Mouse (Mus musculus) forebrain, embryonic 14.5 days (tissue): ENCODE results near the gene Fanca. TPM values are rescaled to one million over a fixed set of nuclear protein-coding genes. Genes with fewer than 3 reads are reported as not detected.
A peak's percentile ranks its signal among the peaks of the same experiment; 100 is the strongest.
"Not testable (repeated sequence)": the region's sequence is repeated elsewhere in the genome, so short reads cannot be mapped to it uniquely, and the experiment has no call there.

Source experiments
- ATAC-seq: fragments of 200-750 bp; cut with Nextera tagmentation; 2 replicates; pipeline ENCODE4 v1.8.0; 2017; ENCODE audit warnings: mild to moderate bottlenecking, moderate library complexity
- DNase-seq: peaks from one replicate; pipeline ENCODE4 v3.0.0-alpha.2; 2015; ENCODE audit warnings: low spot score
- H3K27ac ChIP-seq: fragments of 300-500 bp; sonication (generic); 2 replicates; pipeline ENCODE4 v1.5.1; 2014; ENCODE audit warnings: low read depth, mild to moderate bottlenecking, control low read depth, low read length, moderate library complexity
- H3K27me3 ChIP-seq: fragments of 300-500 bp; sonication (generic); replicated peaks from 2 replicates; pipeline ENCODE4 v1.6.1; 2014; ENCODE audit warnings: low read length, control low read depth, mixed read lengths; ENCODE audit not compliant: control insufficient read depth, insufficient read depth
- H3K36me3 ChIP-seq: fragments of 300-500 bp; sonication (generic); 2 replicates; pipeline ENCODE4 v1.6.1; 2014; ENCODE audit warnings: low read length, control low read depth; ENCODE audit not compliant: control insufficient read depth, insufficient read depth
- H3K4me1 ChIP-seq: fragments of 300-500 bp; sonication (generic); 2 replicates; pipeline ENCODE4 v1.6.1; 2014; ENCODE audit warnings: antibody characterized with exemption, low read length, control low read depth; ENCODE audit not compliant: control insufficient read depth, insufficient read depth
- H3K4me2 ChIP-seq: fragments of 300-500 bp; sonication (generic); 2 replicates; pipeline ENCODE4 v1.6.1; 2014; ENCODE audit warnings: mild to moderate bottlenecking, control low read depth, low read length
- H3K4me3 ChIP-seq: fragments of 300-500 bp; sonication (generic); 2 replicates; pipeline ENCODE4 v1.5.1; 2014; ENCODE audit warnings: low read depth, low read length, control low read depth
- H3K9ac ChIP-seq: fragments of 300-500 bp; sonication (generic); 2 replicates; pipeline ENCODE4 v1.6.1; 2014; ENCODE audit warnings: mild to moderate bottlenecking, low read length, control low read depth, moderate library complexity
- H3K9me3 ChIP-seq: fragments of 300-500 bp; sonication (generic); replicated peaks from 2 replicates; pipeline ENCODE4 v1.6.1; 2016; ENCODE audit warnings: low read length, control low read depth, mixed read lengths; ENCODE audit not compliant: control insufficient read depth
- WGBS: fragments of 180-500 bp; shearing (Covaris S2); extraction: QIAGEN DNeasy Blood & Tissue Kit; methylation state at CpG from one replicate; pipeline ENCODE4 v1.1.7; 2014; 5-methylcytosine and 5-hydroxymethylcytosine counted together
- polyA plus RNA-seq: library from polyadenylated mRNA; unstranded; fragments of >200 nt; fragmentation: Nextera tagmentation; extraction: Ambion mirVana; gene quantifications from 2 replicates; pipeline ENCODE4 v1.2.1, GENCODE M21; 2014

Fanca gene
- polyA plus RNA-seq, 1 experiment from 2014 or later, result 13.7 TPM

DNA sequence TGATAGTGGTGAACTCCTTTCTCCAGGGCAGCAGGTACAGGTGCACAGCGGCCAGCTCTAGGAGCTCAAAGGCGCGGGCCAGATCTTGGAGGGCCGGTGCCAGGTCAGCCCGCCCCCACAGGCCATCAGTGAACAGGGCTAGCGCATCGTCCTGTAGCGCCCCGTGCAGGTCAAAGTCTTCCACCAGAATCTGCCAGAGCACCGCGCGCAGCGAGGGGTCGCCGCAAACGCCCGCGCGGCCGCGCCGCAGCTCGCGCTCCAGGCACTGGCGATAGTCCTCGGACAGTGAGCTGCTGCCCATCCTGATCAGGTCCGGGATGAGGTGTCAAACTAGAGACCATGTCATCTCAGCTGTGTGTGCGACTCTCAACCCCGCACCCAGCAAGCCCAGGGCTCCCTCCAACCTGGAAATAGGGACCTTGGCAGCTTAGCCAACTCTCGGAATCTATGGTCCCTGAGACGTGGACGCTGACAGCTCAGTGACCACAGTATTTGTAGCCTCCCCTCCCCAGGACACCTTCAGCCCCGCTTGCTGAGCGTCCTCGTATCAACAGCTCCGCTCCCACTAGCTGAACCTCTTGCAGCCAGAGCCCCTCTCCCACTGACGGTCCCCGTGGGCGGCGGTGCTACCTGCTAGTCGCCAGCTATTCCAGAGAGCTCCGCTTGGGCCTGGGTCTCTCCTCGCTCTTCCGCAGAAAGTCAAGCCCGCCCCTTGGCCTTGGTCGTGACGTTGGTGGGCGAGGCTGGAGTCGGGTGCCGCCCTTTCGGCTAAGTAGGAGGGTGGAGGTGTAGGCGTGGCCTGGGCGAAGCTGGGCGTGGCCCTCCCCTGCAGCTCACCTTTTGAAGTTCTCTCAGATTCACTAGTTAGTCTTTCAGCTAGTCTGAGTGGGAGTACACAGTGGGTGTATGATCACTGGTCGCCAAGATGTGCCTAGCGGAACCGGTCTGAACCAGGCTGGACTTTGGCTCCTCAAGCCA is 82.6 kb downstream of the Fanca start, which contains the start of gene Spata2l:
Gene Spata2l, minus strand, starts transcription at position 714 of the 978 bp plus-strand sequence.
- 2% methylated on average over 48 of the region's 57 CpGs for WGBS
- ATAC-seq, result peak; percentile 78
- no peak within 1 kb of the TSS for H3K27ac ChIP-seq

DNA sequence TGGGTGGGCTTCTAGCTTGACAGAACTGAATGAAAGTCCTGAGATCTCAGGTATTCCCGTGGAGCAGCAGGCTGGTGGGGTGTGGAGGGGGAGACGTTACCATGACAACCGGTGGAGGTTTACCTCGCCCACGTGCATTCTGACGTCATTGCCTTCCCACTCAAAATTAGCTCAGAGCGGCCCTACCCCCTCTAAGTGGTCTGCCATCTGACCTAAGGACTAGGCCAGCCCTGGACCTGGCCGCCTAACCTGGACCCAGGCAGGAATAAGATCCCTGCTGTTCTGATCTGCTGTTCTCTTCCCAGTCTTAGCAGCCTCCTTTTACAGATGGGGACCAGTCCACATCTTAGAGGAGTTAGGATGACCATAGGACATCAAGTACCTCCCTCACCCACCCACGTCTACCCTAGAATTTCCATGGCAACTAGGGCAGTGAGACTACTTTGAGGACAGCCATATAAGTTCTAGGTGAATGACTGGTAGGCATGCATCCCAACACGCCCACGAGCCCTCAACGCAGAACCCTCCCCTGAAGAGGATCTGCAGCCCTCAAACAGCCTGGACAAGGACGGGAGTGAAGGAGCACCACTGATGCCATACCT is 83.4 kb downstream of the Fanca start:
- Histone ChIP-seq H3K9ac (peak overlapping the region; percentile 56), H3K9me3 (no peaks in the 10 kb centered on the region), H3K4me1 (peaks cover 7% of the 10 kb centered on the region), H3K36me3 (no peaks in the 10 kb centered on the region), H3K27me3 (peaks cover 22% of the 10 kb centered on the region), H3K4me3 (peak overlapping the region; percentile 36), H3K27ac (no peak overlapping the region), H3K4me2 (peak overlapping the region; percentile 68)
- DNase-seq, result peak; percentile 52
- ATAC-seq, result no peak; the same call in 1 of the 2 replicates
- 27% methylated on average over 13 of the region's 13 CpGs for WGBS

More for the DNA sequence above, 82.6 kb downstream of the Fanca start, which contains the start of gene Spata2l:
- Histone ChIP-seq H3K4me3 (peak within 1 kb of the TSS; percentile 36), H3K4me2 (peak within 1 kb of the TSS; percentile 68), H3K9ac (peak within 1 kb of the TSS; percentile 56), H3K36me3 (no peaks in the 10 kb centered on the region), H3K27me3 (peaks cover 22% of the 10 kb centered on the region), H3K4me1 (peaks cover 7% of the 10 kb centered on the region), H3K9me3 (no peaks in the 10 kb centered on the region)
- peak; percentile 73 for DNase-seq

DNA sequence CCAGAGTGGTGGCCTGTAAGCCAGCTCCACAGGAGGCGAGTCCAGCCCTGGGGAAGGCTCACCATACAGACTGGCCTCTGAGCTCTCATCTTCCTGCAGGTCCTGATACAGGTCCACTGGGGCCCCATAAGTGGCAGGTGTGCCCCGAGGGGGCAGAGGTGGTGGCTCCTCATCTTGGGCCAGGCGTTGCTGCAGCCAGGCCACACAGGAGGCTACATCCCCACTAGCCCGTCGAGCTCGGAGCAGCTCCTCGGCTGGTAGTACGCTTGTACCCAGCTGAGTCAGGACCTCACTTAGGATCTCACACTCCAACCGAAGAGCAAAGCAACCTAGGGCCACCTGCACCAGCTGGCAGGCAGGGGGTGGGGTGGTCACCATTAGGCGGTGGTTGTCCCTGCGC is 84.6 kb downstream of the Fanca start:
- H3K4me1 ChIP-seq, result peaks cover 7% of the 10 kb centered on the region

DNA sequence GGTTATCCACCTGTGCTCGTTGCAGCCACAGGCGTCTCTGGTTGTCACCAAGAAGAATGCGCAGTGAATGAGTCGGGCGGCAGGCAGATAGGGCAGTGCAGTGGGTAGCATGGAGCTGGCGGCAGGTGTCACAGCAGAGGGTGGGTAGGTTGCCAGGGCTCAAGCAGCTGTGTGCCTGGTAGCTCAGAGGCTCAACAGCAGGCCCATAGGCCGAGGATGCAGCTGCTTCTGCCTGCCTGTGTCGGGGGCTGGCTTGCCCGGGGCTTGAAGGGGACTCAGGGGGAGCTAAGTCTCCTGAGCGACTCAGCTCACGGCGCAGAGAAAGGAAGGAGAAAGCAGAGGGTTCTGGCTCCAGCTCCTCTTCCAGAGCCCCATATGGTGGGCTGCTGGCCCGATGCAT is 85.1 kb downstream of the Fanca start:
- ATAC-seq, result no peak
- Histone ChIP-seq H3K27ac (no peak overlapping the region), H3K27me3 (peaks cover 22% of the 10 kb centered on the region), H3K4me2 (no peak overlapping the region), H3K4me1 (peaks cover 7% of the 10 kb centered on the region), H3K36me3 (peaks cover 11% of the 10 kb centered on the region; the same call in 1 of the 2 replicates), H3K9me3 (no peaks in the 10 kb centered on the region), H3K9ac (no peak overlapping the region), H3K4me3 (no peak overlapping the region)
- 62% methylated on average over 13 of the region's 13 CpGs for WGBS
- DNase-seq, result no peak

More for the DNA sequence above, 84.6 kb downstream of the Fanca start:
- WGBS, result 81% methylated on average over 11 of the region's 11 CpGs
- H3K9ac ChIP-seq, result no peak overlapping the region
- H3K27me3 ChIP-seq, result peaks cover 22% of the 10 kb centered on the region
- no peak for ATAC-seq
- no peak overlapping the region for H3K4me3 ChIP-seq
- no peak for DNase-seq
- no peak overlapping the region for H3K4me2 ChIP-seq
- H3K36me3 ChIP-seq, result peaks cover 7% of the 10 kb centered on the region; the same call in 1 of the 2 replicates
- H3K27ac ChIP-seq, result no peak overlapping the region
- no peaks in the 10 kb centered on the region for H3K9me3 ChIP-seq

DNA sequence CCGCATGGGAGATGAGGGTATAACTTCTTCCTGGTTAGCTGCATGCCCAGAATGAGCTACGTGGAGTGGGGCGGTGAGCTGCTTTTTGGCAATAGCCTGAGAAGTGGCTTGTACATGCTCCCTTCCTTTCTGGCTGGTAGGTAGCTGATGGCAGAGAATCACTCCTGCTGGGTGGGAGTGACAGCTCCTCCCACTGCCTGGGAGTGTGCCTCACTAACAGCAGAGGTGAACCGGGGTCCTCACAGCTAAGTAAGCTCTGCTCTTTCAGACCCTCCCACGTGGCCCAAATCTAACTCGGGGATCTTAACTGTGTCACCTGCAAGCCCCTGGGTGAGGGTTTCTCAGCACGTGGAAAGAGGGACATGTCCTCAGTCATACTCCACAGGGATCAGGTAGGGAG is 85.8 kb downstream of the Fanca start:
- H3K4me2 ChIP-seq, result no peak overlapping the region
- ATAC-seq (no peak), DNase-seq (no peak)
- no peak overlapping the region for H3K9ac ChIP-seq
- H3K27ac ChIP-seq, result no peak overlapping the region
- H3K36me3 ChIP-seq, result peaks cover 19% of the 10 kb centered on the region
- no peak overlapping the region for H3K4me3 ChIP-seq
- peaks cover 22% of the 10 kb centered on the region for H3K27me3 ChIP-seq
- H3K4me1 ChIP-seq, result peaks cover 7% of the 10 kb centered on the region
- H3K9me3 ChIP-seq, result no peaks in the 10 kb centered on the region
- 44% methylated on average over 7 of the region's 7 CpGs for WGBS

DNA sequence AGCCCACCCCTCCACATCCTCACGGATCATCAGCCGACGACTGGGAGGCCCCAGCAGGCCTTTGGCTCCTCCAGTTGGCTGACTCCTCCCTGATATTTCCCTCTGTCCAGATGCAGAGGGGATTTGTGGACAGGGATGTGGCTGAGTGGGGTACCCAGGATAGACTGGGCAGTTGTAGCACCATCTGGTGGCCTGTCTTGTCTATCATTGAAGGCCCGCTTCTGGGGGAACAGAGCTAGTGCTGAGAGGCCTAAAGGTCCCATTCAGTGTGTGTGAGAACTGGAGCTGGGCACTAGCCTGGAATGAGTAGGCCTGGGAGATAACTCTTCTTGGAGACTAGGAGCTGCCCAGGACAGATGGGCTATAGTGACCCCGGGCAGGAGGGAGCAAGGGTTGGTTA is 86.6 kb downstream of the Fanca start:
- peaks cover 7% of the 10 kb centered on the region for H3K4me1 ChIP-seq
- no peaks in the 10 kb centered on the region for H3K9me3 ChIP-seq
- H3K9ac ChIP-seq, result no peak overlapping the region
- H3K4me3 ChIP-seq, result no peak overlapping the region
- 60% methylated on average over 5 of the region's 5 CpGs for WGBS
- DNase-seq, result no peak
- H3K4me2 ChIP-seq, result no peak overlapping the region
- peaks cover 22% of the 10 kb centered on the region for H3K27me3 ChIP-seq
- ATAC-seq, result no peak
- peaks cover 27% of the 10 kb centered on the region for H3K36me3 ChIP-seq
- no peak overlapping the region for H3K27ac ChIP-seq

DNA sequence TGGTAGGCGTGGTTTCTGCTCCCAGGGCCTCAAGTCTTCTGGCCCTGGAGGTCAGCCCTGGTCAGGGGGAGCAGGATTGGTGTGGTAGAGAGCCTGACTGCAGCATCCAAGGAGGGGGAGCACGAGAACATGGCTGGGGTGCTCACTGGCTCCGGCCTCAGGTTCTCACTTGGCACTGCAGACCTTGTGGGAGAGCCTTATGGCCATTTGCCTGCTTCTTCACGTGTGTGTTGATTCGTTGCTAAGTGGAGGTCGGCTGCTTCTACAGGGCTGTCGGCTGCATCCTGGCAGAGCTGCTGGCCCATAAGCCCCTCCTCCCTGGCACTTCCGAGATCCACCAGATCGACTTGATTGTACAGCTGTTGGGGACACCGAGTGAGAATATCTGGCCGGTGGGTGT is 88.0 kb downstream of the Fanca start:
- peaks cover 31% of the 10 kb centered on the region for H3K36me3 ChIP-seq
- H3K27me3 ChIP-seq, result peaks cover 12% of the 10 kb centered on the region
- H3K4me3 ChIP-seq, H3K4me1 ChIP-seq, H3K9ac ChIP-seq, H3K4me2 ChIP-seq, DNase-seq, H3K27ac ChIP-seq, ATAC-seq, H3K9me3 ChIP-seq: not testable (repeated sequence)
- WGBS, result 83% methylated on average over 9 of the region's 11 CpGs

DNA sequence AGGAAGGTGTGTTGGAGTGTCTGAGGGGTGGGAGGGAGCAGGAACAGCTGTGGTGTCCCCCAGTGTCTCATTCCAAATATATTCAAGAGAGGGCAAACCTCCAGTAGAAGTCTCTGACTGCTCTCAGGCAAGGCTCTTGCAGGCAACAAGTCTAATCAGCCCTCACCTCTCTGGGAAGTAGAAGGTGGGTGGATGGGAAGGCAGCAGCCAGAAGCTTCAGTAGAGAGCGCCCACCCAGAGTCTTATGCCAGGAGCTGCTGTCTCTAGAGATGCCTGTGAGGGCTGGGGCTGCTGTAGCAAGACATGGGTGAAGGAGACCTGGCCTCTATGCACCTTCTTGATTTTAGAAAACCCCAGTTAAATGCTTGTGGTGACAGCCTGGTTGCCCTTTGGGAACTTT is 90.0 kb downstream of the Fanca start:
- no peak overlapping the region for H3K9ac ChIP-seq
- peaks cover 10% of the 10 kb centered on the region for H3K4me1 ChIP-seq
- no peak overlapping the region for H3K27ac ChIP-seq
- DNase-seq (no peak), ATAC-seq (no peak)
- H3K27me3 ChIP-seq, result no peaks in the 10 kb centered on the region
- WGBS, result 100% methylated on average over 1 of the region's 1 CpGs
- no peaks in the 10 kb centered on the region for H3K9me3 ChIP-seq
- no peak overlapping the region for H3K4me3 ChIP-seq
- peaks cover 31% of the 10 kb centered on the region for H3K36me3 ChIP-seq
- no peak overlapping the region for H3K4me2 ChIP-seq
